Mouse (Mus musculus) heart, embryonic 11.5 days (tissue): Measurements from ENCODE around the gene Hck. TPM values are rescaled to one million over a fixed set of nuclear protein-coding genes. Genes with fewer than 3 reads are reported as not detected.

ENCODE experiments used
- ATAC-seq: fragments of 200-750 bp; cut with Nextera tagmentation; replicated peaks from 2 replicates; pipeline ENCODE4 v1.8.0; 2017; ENCODE audit warnings: moderate library complexity; ENCODE audit not compliant: insufficient number of reproducible peaks, low FRiP score, low TSS enrichment
- H3K27ac ChIP-seq: fragments of 300-500 bp; sonication (generic); 2 replicates; pipeline ENCODE4 v1.5.1; 2014; ENCODE audit warnings: mild to moderate bottlenecking, low read depth, low read length
- H3K27me3 ChIP-seq: fragments of 300-500 bp; sonication (generic); 2 replicates; pipeline ENCODE4 v1.6.1; 2014; ENCODE audit warnings: mild to moderate bottlenecking, low read length, mixed read lengths; ENCODE audit not compliant: control insufficient read depth, insufficient read depth
- H3K36me3 ChIP-seq: fragments of 300-500 bp; sonication (generic); 2 replicates; pipeline ENCODE4 v1.6.1; 2014; ENCODE audit warnings: mild to moderate bottlenecking, low read length, moderate library complexity, mixed read lengths; ENCODE audit not compliant: control insufficient read depth, insufficient read depth
- H3K4me1 ChIP-seq: fragments of 300-500 bp; sonication (generic); 2 replicates; pipeline ENCODE4 v1.6.1; 2014; ENCODE audit warnings: low read length; ENCODE audit not compliant: control insufficient read depth, insufficient read depth
- H3K4me2 ChIP-seq: fragments of 300-500 bp; sonication (generic); 2 replicates; pipeline ENCODE4 v1.6.1; 2014; ENCODE audit warnings: mild to moderate bottlenecking, moderate library complexity
- H3K4me3 ChIP-seq: fragments of 300-500 bp; sonication (generic); 2 replicates; pipeline ENCODE4 v1.5.1; 2014; ENCODE audit warnings: low read depth, low read length
- H3K9ac ChIP-seq: fragments of 300-500 bp; sonication (generic); 2 replicates; pipeline ENCODE4 v1.6.1; 2014; ENCODE audit warnings: mild to moderate bottlenecking, low read depth, low read length, moderate library complexity
- H3K9me3 ChIP-seq: fragments of 300-500 bp; sonication (generic); replicated peaks from 2 replicates; pipeline ENCODE4 v1.6.1; 2016; ENCODE audit warnings: low read length; ENCODE audit not compliant: control insufficient read depth
- WGBS: fragments of 180-500 bp; shearing (Covaris S2); extraction: QIAGEN DNeasy Blood & Tissue Kit; methylation state at CpG from one replicate; pipeline ENCODE4 v1.1.7; 2014; ENCODE audit not compliant: insufficient replicate concordance; 5-methylcytosine and 5-hydroxymethylcytosine counted together
- polyA plus RNA-seq: library from polyadenylated mRNA; unstranded; fragments of >200 nt; fragmentation: Nextera tagmentation; extraction: Ambion mirVana; gene quantifications from 2 replicates; pipeline ENCODE4 v1.2.1, GENCODE M21; 2014

Gene Hck
- polyA plus RNA-seq, 1 experiment from 2014 or later, result 1.6 TPM

GRCm38 (mm10) chr2:153151926-153152665 is 43.8 kb downstream of the Hck start:
- Histone ChIP-seq H3K4me1 (peaks cover 3% of the 10 kb centered on the region), H3K27me3 (peaks cover 3% of the 10 kb centered on the region; the same call in 1 of the 2 replicates), H3K27ac (no peak overlapping the region), H3K36me3 (no peaks in the 10 kb centered on the region), H3K9me3 (no peaks in the 10 kb centered on the region), H3K4me2 (no peak overlapping the region), H3K4me3 (no peak overlapping the region), H3K9ac (no peak overlapping the region)
- ATAC-seq, result no peak
- WGBS, result 67% methylated on average over 8 of the region's 8 CpGs

- H3K9me3 ChIP-seq, result no peaks in the 10 kb centered on the region
- peaks cover 3% of the 10 kb centered on the region for H3K4me1 ChIP-seq
- 56% methylated on average over 4 of the region's 4 CpGs for WGBS
- no peak for ATAC-seq
- H3K27ac ChIP-seq, result no peak overlapping the region
- no peaks in the 10 kb centered on the region for H3K36me3 ChIP-seq
- no peak overlapping the region for H3K9ac ChIP-seq
- no peak overlapping the region for H3K4me2 ChIP-seq
- H3K4me3 ChIP-seq, result no peak overlapping the region
- H3K27me3 ChIP-seq, result peaks cover 3% of the 10 kb centered on the region; the same call in 1 of the 2 replicates
These were observed 44.8 kb downstream of the Hck start for GRCm38 (mm10) chr2:153153033-153153450.

- Histone ChIP-seq H3K4me1 (peaks cover 3% of the 10 kb centered on the region; the same call in 1 of the 2 replicates), H3K27me3 (peaks cover 1% of the 10 kb centered on the region; the same call in 1 of the 2 replicates), H3K4me2 (no peak overlapping the region), H3K36me3 (no peaks in the 10 kb centered on the region), H3K9me3 (no peaks in the 10 kb centered on the region), H3K4me3 (no peak overlapping the region), H3K9ac (no peak overlapping the region), H3K27ac (no peak overlapping the region)
- ATAC-seq, result no peak
- 69% methylated on average over 2 of the region's 3 CpGs for WGBS
These were observed 49.0 kb downstream of the Hck start for GRCm38 (mm10) chr2:153157270-153157669.

GRCm38 (mm10) chr2:153160133-153160532 is 51.9 kb downstream of the Hck start:
- H3K9ac ChIP-seq, result no peak overlapping the region

GRCm38 (mm10) chr2:153160844-153161683 is 52.8 kb downstream of the Hck start, which contains the start of gene Tm9sf4:
Tm9sf4 (plus strand) TSS chr2:153161303.
- ATAC-seq, result peak; percentile 87
- peak within 1 kb of the TSS; percentile 96 for H3K4me2 ChIP-seq
- H3K4me1 ChIP-seq, result peaks cover 3% of the 10 kb centered on the region; the same call in 1 of the 2 replicates
- H3K4me3 ChIP-seq, result peak within 1 kb of the TSS; percentile 96
- H3K36me3 ChIP-seq, result no peaks in the 10 kb centered on the region
- WGBS, result 10% methylated on average over 34 of the region's 34 CpGs
- H3K27me3 ChIP-seq, result no peaks in the 10 kb centered on the region
- H3K9me3 ChIP-seq, result no peaks in the 10 kb centered on the region
- peak within 1 kb of the TSS; percentile 98 for H3K9ac ChIP-seq
- H3K27ac ChIP-seq, result peak within 1 kb of the TSS; percentile 92

More at GRCm38 (mm10) chr2:153160133-153160532, 51.9 kb downstream of the Hck start:
- Histone ChIP-seq H3K27ac (no peak overlapping the region), H3K4me3 (no peak overlapping the region), H3K4me2 (no peak overlapping the region), H3K9me3 (no peaks in the 10 kb centered on the region), H3K4me1 (peaks cover 3% of the 10 kb centered on the region; the same call in 1 of the 2 replicates), H3K27me3 (no peaks in the 10 kb centered on the region), H3K36me3 (no peaks in the 10 kb centered on the region)
- WGBS, result 76% methylated on average over 5 of the region's 5 CpGs
- ATAC-seq, result no peak

- H3K27ac ChIP-seq, result peak overlapping the region; percentile 92
- 1% methylated on average over 16 of the region's 16 CpGs for WGBS
These were observed 53.4 kb downstream of the Hck start for GRCm38 (mm10) chr2:153161684-153162080.

GRCm38 (mm10) chr2:153167136-153167535 is 58.9 kb downstream of the Hck start:
- ATAC-seq, result no peak
- WGBS, result 74% methylated on average over 6 of the region's 6 CpGs
- no peak overlapping the region for H3K4me2 ChIP-seq

More at GRCm38 (mm10) chr2:153161684-153162080, 53.4 kb downstream of the Hck start:
- peak overlapping the region; percentile 96 for H3K4me3 ChIP-seq
- H3K4me1 ChIP-seq, result peaks cover 3% of the 10 kb centered on the region; the same call in 1 of the 2 replicates
- ATAC-seq, result peak; percentile 67; the same call in 1 of the 2 replicates
- peak overlapping the region; percentile 96 for H3K4me2 ChIP-seq
- peak overlapping the region; percentile 98 for H3K9ac ChIP-seq
- H3K27me3 ChIP-seq, result no peaks in the 10 kb centered on the region
- no peaks in the 10 kb centered on the region for H3K36me3 ChIP-seq
- no peaks in the 10 kb centered on the region for H3K9me3 ChIP-seq

GRCm38 (mm10) chr2:153168134-153168820 is 60.0 kb downstream of the Hck start:
- Histone ChIP-seq H3K4me3 (no peak overlapping the region), H3K4me2 (no peak overlapping the region), H3K27me3 (no peaks in the 10 kb centered on the region), H3K36me3 (no peaks in the 10 kb centered on the region), H3K27ac (no peak overlapping the region), H3K9me3 (no peaks in the 10 kb centered on the region), H3K9ac (no peak overlapping the region), H3K4me1 (peaks cover 13% of the 10 kb centered on the region)
- ATAC-seq, result no peak
- WGBS, result 36% methylated on average over 2 of the region's 2 CpGs

More at GRCm38 (mm10) chr2:153167136-153167535, 58.9 kb downstream of the Hck start:
- no peaks in the 10 kb centered on the region for H3K27me3 ChIP-seq
- H3K9ac ChIP-seq, result no peak overlapping the region
- H3K9me3 ChIP-seq, result no peaks in the 10 kb centered on the region
- no peak overlapping the region for H3K4me3 ChIP-seq
- H3K4me1 ChIP-seq, result peaks cover 15% of the 10 kb centered on the region
- H3K36me3 ChIP-seq, result no peaks in the 10 kb centered on the region
- no peak overlapping the region for H3K27ac ChIP-seq
